Mouse (Mus musculus) hindbrain, embryonic 14.5 days (tissue): Measurements from ENCODE around the gene Wipf3. TPM values are rescaled to one million over a fixed set of nuclear protein-coding genes. Genes with fewer than 3 reads are reported as not detected.

Experiments used
- ATAC-seq: fragments of 200-750 bp; cut with Nextera tagmentation; 2 replicates; pipeline ENCODE4 v1.8.0; 2017; ENCODE audit warnings: moderate number of reproducible peaks, mild to moderate bottlenecking, moderate TSS enrichment, moderate library complexity; ENCODE audit not compliant: low FRiP score
- DNase-seq: peaks from one replicate; pipeline ENCODE4 v3.0.0-alpha.2; 2015; ENCODE audit warnings: low spot score
- H3K27ac ChIP-seq: fragments of 300-500 bp; sonication (generic); 2 replicates; pipeline ENCODE4 v1.5.1; 2014; ENCODE audit warnings: mild to moderate bottlenecking, moderate library complexity
- H3K27me3 ChIP-seq: fragments of 300-500 bp; sonication (generic); 2 replicates; pipeline ENCODE4 v1.6.1; 2014; ENCODE audit warnings: mild to moderate bottlenecking, low read length, mixed read lengths; ENCODE audit not compliant: control insufficient read depth, insufficient read depth
- H3K36me3 ChIP-seq: fragments of 300-500 bp; sonication (generic); replicated peaks from 2 replicates; pipeline ENCODE4 v1.6.1; 2014; ENCODE audit not compliant: control insufficient read depth, insufficient read depth
- H3K4me1 ChIP-seq: fragments of 300-500 bp; sonication (generic); replicated peaks from 2 replicates; pipeline ENCODE4 v1.6.1; 2014; ENCODE audit warnings: antibody characterized with exemption, low read length, mixed read lengths; ENCODE audit not compliant: control insufficient read depth, insufficient read depth
- H3K4me2 ChIP-seq: fragments of 300-500 bp; sonication (generic); replicated peaks from 2 replicates; pipeline ENCODE4 v1.6.1; 2014; ENCODE audit warnings: mild to moderate bottlenecking, moderate library complexity
- H3K4me3 ChIP-seq: fragments of 300-500 bp; sonication (generic); replicated peaks from 2 replicates; pipeline ENCODE4 v1.5.1; 2014; ENCODE audit warnings: mild to moderate bottlenecking, low read length
- H3K9ac ChIP-seq: fragments of 300-500 bp; sonication (generic); 2 replicates; pipeline ENCODE4 v1.6.1; 2014
- H3K9me3 ChIP-seq: fragments of 300-500 bp; sonication (generic); 2 replicates; pipeline ENCODE4 v1.6.1; 2016; ENCODE audit warnings: low read length; ENCODE audit not compliant: control insufficient read depth
- WGBS: fragments of 180-500 bp; shearing (Covaris S2); extraction: QIAGEN DNeasy Blood & Tissue Kit; methylation state at CpG from one replicate; pipeline ENCODE4 v1.1.7; 2014; 5-methylcytosine and 5-hydroxymethylcytosine counted together
- polyA plus RNA-seq: library from polyadenylated mRNA; unstranded; fragments of >200 nt; fragmentation: Nextera tagmentation; extraction: Ambion mirVana; gene quantifications from 2 replicates; pipeline ENCODE4 v1.2.1, GENCODE M21; 2014

Gene Wipf3
- polyA plus RNA-seq, 1 experiment from 2014 or later = 3.5 TPM

DNA sequence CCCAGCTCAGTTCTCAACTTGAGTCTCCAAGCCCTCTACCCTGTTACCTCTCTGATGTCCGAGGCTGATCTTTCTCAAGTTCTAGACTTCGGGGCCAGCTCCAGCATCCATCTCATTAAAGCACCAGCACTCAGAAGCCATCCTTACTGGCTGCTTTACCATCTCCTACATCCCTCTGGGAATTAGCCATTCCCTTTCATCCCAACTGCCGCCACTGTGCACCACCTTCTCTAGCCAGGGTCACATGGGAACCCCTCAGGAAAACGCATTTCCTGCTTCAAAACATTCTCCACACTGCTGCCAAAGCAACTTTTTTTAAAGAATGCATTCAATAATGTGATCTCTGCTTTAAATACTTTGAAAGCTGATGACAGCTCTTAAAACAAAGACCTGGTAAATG is 119.9 kb downstream of the Wipf3 start:
- Histone ChIP-seq H3K27ac (no peak overlapping the region), H3K9ac (no peak overlapping the region), H3K9me3 (no peaks in the 10 kb centered on the region), H3K4me3 (no peak overlapping the region), H3K4me2 (no peak overlapping the region), H3K36me3 (no peaks in the 10 kb centered on the region), H3K4me1 (peaks cover 51% of the 10 kb centered on the region), H3K27me3 (no peaks in the 10 kb centered on the region)
- no peak for DNase-seq
- ATAC-seq = no peak
- WGBS = 64% methylated on average over 4 of the region's 4 CpGs

DNA sequence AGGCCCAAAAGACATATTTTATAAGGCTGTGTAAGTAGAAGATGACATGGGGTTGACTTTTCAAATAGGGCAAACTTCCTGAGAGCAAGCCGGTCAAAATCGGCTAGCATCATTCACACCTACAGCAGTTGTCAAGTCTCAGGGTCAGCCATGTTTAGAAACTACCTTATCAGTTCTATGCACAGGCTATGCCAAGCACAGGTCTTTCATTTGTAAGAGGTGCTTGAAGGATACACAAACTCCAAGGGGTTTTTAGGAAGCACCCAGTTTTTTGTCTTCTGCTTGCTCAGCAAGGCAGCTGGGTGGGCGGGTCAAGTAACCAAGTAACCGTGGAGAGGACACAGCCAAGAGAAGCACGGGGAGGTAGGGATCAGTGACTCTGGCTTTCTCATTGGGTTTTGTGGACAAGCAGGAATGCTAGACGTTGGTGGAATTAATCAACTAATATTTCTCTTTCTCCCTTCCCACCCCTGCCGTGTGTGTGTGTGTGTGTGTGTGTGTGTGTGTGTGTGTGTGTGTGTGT is 121.5 kb downstream of the Wipf3 start:
- Histone ChIP-seq H3K9me3 (no peaks in the 10 kb centered on the region), H3K36me3 (no peaks in the 10 kb centered on the region), H3K4me3 (no peak overlapping the region), H3K4me2 (no peak overlapping the region), H3K4me1 (peaks cover 67% of the 10 kb centered on the region), H3K9ac (no peak overlapping the region), H3K27me3 (no peaks in the 10 kb centered on the region), H3K27ac (no peak overlapping the region)
- ATAC-seq = no peak
- WGBS = 51% methylated on average over 6 of the region's 7 CpGs
- DNase-seq = no peak

DNA sequence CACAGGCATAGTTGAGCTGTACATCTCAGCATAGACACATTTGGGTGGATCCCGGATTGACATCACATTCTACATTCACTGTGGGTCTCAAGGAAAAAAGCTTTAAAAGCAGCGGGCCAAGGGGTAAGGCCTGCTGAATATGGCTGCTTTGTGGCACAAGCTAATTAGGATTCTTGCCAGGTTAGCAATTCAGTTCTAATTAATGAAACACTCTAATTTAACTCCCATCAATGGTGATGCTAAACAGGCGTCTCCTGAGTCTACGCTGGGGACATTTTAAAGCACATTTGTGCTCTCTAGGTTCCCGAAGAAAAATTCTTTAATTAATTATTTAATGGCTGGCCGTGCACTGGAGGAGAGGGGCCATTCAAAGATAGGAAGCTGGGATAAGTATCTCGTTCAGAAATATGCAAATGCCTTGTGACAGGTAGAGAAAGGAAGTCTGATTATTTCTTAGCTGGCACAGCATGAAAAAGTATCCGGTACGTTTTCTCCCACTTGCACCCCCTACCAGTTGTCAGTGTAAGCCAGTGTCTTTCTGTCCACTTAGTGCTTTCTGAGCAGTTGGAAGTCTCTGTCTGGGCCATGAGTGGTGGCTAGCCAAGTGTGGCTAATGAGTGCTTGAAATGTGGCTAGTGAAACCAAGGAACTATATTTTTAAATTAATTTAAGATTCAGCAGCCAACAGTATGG is 123.5 kb downstream of the Wipf3 start:
- Histone ChIP-seq H3K4me2 (peak overlapping the region; percentile 7; the same call in 1 of the 2 replicates), H3K9me3 (no peaks in the 10 kb centered on the region), H3K27ac (peak overlapping the region; percentile 78; the same call in 1 of the 2 replicates), H3K4me3 (no peak overlapping the region), H3K36me3 (no peaks in the 10 kb centered on the region), H3K27me3 (no peaks in the 10 kb centered on the region), H3K4me1 (peaks cover 68% of the 10 kb centered on the region), H3K9ac (no peak overlapping the region)
- 20% methylated on average over 9 of the region's 9 CpGs for WGBS
- peak; percentile 72 for DNase-seq
- peak; percentile 73; the same call in 1 of the 2 replicates for ATAC-seq

Other genes starting within 250 kb of the Wipf3 start
- gene Prr15, start 103.8 kb upstream of the Wipf3 start, polyA plus RNA-seq = 1.1 and 1.6 TPM in 2 replicates
- gene Scrn1, start 136.9 kb downstream of the Wipf3 start, polyA plus RNA-seq = 103 and 105 TPM in 2 replicates
- gene Plekha8, start 165.5 kb downstream of the Wipf3 start, polyA plus RNA-seq = 13.0 and 14.0 TPM in 2 replicates
- 11.7 and 13.1 TPM in 2 replicates for gene Fkbp14, start 167.7 kb downstream of the Wipf3 start, polyA plus RNA-seq